ENCODE assay signal across 8 mouse cellular contexts in genomic region chr15:100469189-100469545, GRCm38 (mm10). TPM values are rescaled to one million over a fixed set of nuclear protein-coding genes. Genes with fewer than 3 reads are reported as not detected.
DNase-seq lines count a peak whose midpoint lies in the region; ATAC-seq and TF ChIP-seq lines count a peak whose summit lies in the region.

No protein-coding gene starts in this region.

- no peak for TF ChIP-seq CTCF in ES-Bruce4 (IDR thresholded peaks at IDR 0.05; ENCODE audit: low read depth, low read length)

- peaks cover 3% of the 10 kb centered on the region; the same call in 1 of the 2 replicates for H3K36me3 ChIP-seq in heart, embryonic 11.5 days (ENCODE audit: control insufficient read depth, insufficient read depth, low read length)
- H3K36me3 ChIP-seq in ES-Bruce4 (ENCODE audit: control insufficient read depth, insufficient read depth, low read length, poor library complexity, severe bottlenecking): no peaks in the 10 kb centered on the region
- peaks cover 24% of the 10 kb centered on the region for H3K36me3 ChIP-seq in forebrain, embryonic 14.5 days (ENCODE audit: control insufficient read depth, insufficient read depth, low read length)
- H3K36me3 ChIP-seq in liver, embryonic 16.5 days (ENCODE audit: control insufficient read depth, insufficient read depth): peaks cover 7% of the 10 kb centered on the region; the same call in 1 of the 2 replicates

- peak overlapping the region; percentile 85 for H3K4me3 ChIP-seq in heart, embryonic 11.5 days (ENCODE audit: low read depth, low read length)
- H3K4me3 ChIP-seq in ES-Bruce4 (ENCODE audit: low read depth, low read length): peak overlapping the region; percentile 72
- H3K4me3 ChIP-seq in forebrain, embryonic 14.5 days (ENCODE audit: low read depth, low read length): peak overlapping the region; percentile 73
- peak overlapping the region; percentile 88 for H3K4me3 ChIP-seq in liver, embryonic 16.5 days (ENCODE audit: low read depth, low read length)

- no peaks in the 10 kb centered on the region for H3K27me3 ChIP-seq in heart, embryonic 11.5 days (ENCODE audit: control insufficient read depth, insufficient read depth, low read length)
- H3K27me3 ChIP-seq in ES-Bruce4 (ENCODE audit: control insufficient read depth, insufficient read depth, low read length, poor library complexity, severe bottlenecking): no peaks in the 10 kb centered on the region
- no peaks in the 10 kb centered on the region for H3K27me3 ChIP-seq in forebrain, embryonic 14.5 days (replicated peaks; ENCODE audit: control insufficient read depth, insufficient read depth, low read length)
- H3K27me3 ChIP-seq in liver, embryonic 16.5 days (ENCODE audit: control insufficient read depth, insufficient read depth, low read depth, low read length): no peaks in the 10 kb centered on the region

- no peak for TF ChIP-seq EP300 in ES-Bruce4 (IDR thresholded peaks at IDR 0.05; ENCODE audit: insufficient read depth, low read depth, low read length)

- DNase-seq in heart, adult 11 months: no peak
- DNase-seq in forebrain, embryonic 14.5 days (ENCODE audit: low spot score): peak; percentile 25
- DNase-seq in ovary, adult 18-20 months (ENCODE audit: low spot score): no peak
- no peak for DNase-seq in adrenal gland, postnatal 36 days
- no peak for DNase-seq in kidney, adult 18-20 months

- no peaks in the 10 kb centered on the region for H3K9me3 ChIP-seq in heart, embryonic 11.5 days (replicated peaks; ENCODE audit: control insufficient read depth, low read length)
- no peaks in the 10 kb centered on the region for H3K9me3 ChIP-seq in ES-Bruce4 (replicated peaks; ENCODE audit: control insufficient read depth, insufficient read depth, low read length, poor library complexity, severe bottlenecking)
- no peaks in the 10 kb centered on the region for H3K9me3 ChIP-seq in forebrain, embryonic 14.5 days (replicated peaks; ENCODE audit: control insufficient read depth, low read length)
- H3K9me3 ChIP-seq in liver, embryonic 16.5 days (replicated peaks; ENCODE audit: control insufficient read depth, low read length): no peaks in the 10 kb centered on the region

- peak overlapping the region; percentile 83; the same call in 1 of the 2 replicates for H3K27ac ChIP-seq in heart, embryonic 11.5 days (ENCODE audit: low read depth, low read length)
- H3K27ac ChIP-seq in ES-Bruce4 (ENCODE audit: insufficient read depth, low read length): no peak overlapping the region
- peak overlapping the region; percentile 83 for H3K27ac ChIP-seq in forebrain, embryonic 14.5 days (ENCODE audit: low read depth, low read length)
- peak overlapping the region; percentile 87 for H3K27ac ChIP-seq in liver, embryonic 16.5 days (ENCODE audit: low read length)

- peak overlapping the region; percentile 89 for H3K9ac ChIP-seq in heart, embryonic 11.5 days (ENCODE audit: low read depth, low read length)
- peak overlapping the region; percentile 67 for H3K9ac ChIP-seq in ES-Bruce4 (ENCODE audit: low read depth, poor library complexity, severe bottlenecking)
- H3K9ac ChIP-seq in forebrain, embryonic 14.5 days (ENCODE audit: low read length): peak overlapping the region; percentile 81
- peak overlapping the region; percentile 87 for H3K9ac ChIP-seq in liver, embryonic 16.5 days (ENCODE audit: low read depth, low read length)

- peak; percentile 6 for ATAC-seq in heart, embryonic 11.5 days (replicated peaks; ENCODE audit: insufficient number of reproducible peaks, low FRiP score, low TSS enrichment)
- no peak for ATAC-seq in forebrain, embryonic 14.5 days
- ATAC-seq in liver, embryonic 16.5 days (ENCODE audit: low read depth): no peak

- no peak for TF ChIP-seq POLR2A in ES-Bruce4 (IDR thresholded peaks at IDR 0.05; ENCODE audit: insufficient read depth, low read length)

- peak overlapping the region; percentile 91 for H3K4me2 ChIP-seq in heart, embryonic 11.5 days
- H3K4me2 ChIP-seq in forebrain, embryonic 14.5 days (ENCODE audit: low read length): peak overlapping the region; percentile 81
- peak overlapping the region; percentile 92 for H3K4me2 ChIP-seq in liver, embryonic 16.5 days (ENCODE audit: low read depth, low read length)

- WGBS in heart, embryonic 11.5 days (ENCODE audit: insufficient replicate concordance): under 1% methylated on average over 19 of the region's 19 CpGs
- under 1% methylated on average over 19 of the region's 19 CpGs for WGBS in forebrain, embryonic 14.5 days
- 1% methylated on average over 19 of the region's 19 CpGs for WGBS in liver, embryonic 16.5 days (ENCODE audit: insufficient replicate concordance)

- peaks cover 16% of the 10 kb centered on the region; the same call in 1 of the 2 replicates for H3K4me1 ChIP-seq in heart, embryonic 11.5 days (ENCODE audit: control insufficient read depth, insufficient read depth, low read length)
- peaks cover 2% of the 10 kb centered on the region for H3K4me1 ChIP-seq in ES-Bruce4 (ENCODE audit: control insufficient read depth, insufficient read depth, low read length)
- peaks cover 12% of the 10 kb centered on the region for H3K4me1 ChIP-seq in forebrain, embryonic 14.5 days (ENCODE audit: control insufficient read depth, insufficient read depth, low read length)
- peaks cover 22% of the 10 kb centered on the region for H3K4me1 ChIP-seq in liver, embryonic 16.5 days (ENCODE audit: control insufficient read depth, low read depth, low read length)

RNA-seq across cellular contexts. Expression of gene Letmd1, which starts 0.3 kb away (rescaled TPM):
- polyA plus RNA-seq in heart, embryonic 11.5 days (2014; fragmentation: Nextera tagmentation; extraction: Ambion mirVana): 19.0 and 19.3 TPM in 2 replicates
- 9.5 and 10.3 TPM in 2 replicates for polyA plus RNA-seq in ES-Bruce4 (2011; ENCODE audit: insufficient read depth, insufficient read length, low read depth, missing spikeins)
- polyA plus RNA-seq in forebrain, embryonic 14.5 days (2014; fragmentation: Nextera tagmentation; extraction: Ambion mirVana): 40.5 and 43.1 TPM in 2 replicates
- 12.8 and 15.3 TPM in 2 replicates for polyA plus RNA-seq in liver, embryonic 16.5 days (2015; fragmentation: Nextera tagmentation; extraction: Ambion mirVana)
- 100 to 1,000 TPM; 138 to 150 TPM for total RNA-seq in adrenal gland, postnatal 36 days (2021)

RNA-seq across cellular contexts. Expression of gene Csrnp2, which starts 26.1 kb away (rescaled TPM):
- polyA plus RNA-seq in heart, embryonic 11.5 days (2014; fragmentation: Nextera tagmentation; extraction: Ambion mirVana): 9.4 and 10.2 TPM in 2 replicates
- polyA plus RNA-seq in ES-Bruce4 (2011; ENCODE audit: insufficient read depth, insufficient read length, low read depth, missing spikeins): 6.6 and 6.8 TPM in 2 replicates
- polyA plus RNA-seq in forebrain, embryonic 14.5 days (2014; fragmentation: Nextera tagmentation; extraction: Ambion mirVana): 37.1 and 42.8 TPM in 2 replicates
- 0.84 and 0.98 TPM in 2 replicates for polyA plus RNA-seq in liver, embryonic 16.5 days (2015; fragmentation: Nextera tagmentation; extraction: Ambion mirVana)
- 1 to 10 TPM; 5.4 to 5.8 TPM for total RNA-seq in adrenal gland, postnatal 36 days (2021)

RNA-seq across cellular contexts. Expression of gene Slc11a2, which starts 44.3 kb away (rescaled TPM):
- polyA plus RNA-seq in heart, embryonic 11.5 days (2014; fragmentation: Nextera tagmentation; extraction: Ambion mirVana): 14.9 and 15.5 TPM in 2 replicates
- polyA plus RNA-seq in ES-Bruce4 (2011; ENCODE audit: insufficient read depth, insufficient read length, low read depth, missing spikeins): 24.0 and 29.9 TPM in 2 replicates
- 15.2 and 17.4 TPM in 2 replicates for polyA plus RNA-seq in forebrain, embryonic 14.5 days (2014; fragmentation: Nextera tagmentation; extraction: Ambion mirVana)
- polyA plus RNA-seq in liver, embryonic 16.5 days (2015; fragmentation: Nextera tagmentation; extraction: Ambion mirVana): 37.1 and 40.0 TPM in 2 replicates
- total RNA-seq in adrenal gland, postnatal 36 days (2021): 100 to 1,000 TPM in 1 of 2 experiments, 10 to 100 TPM in 1; 98.5 to 112 TPM

RNA-seq across cellular contexts. Expression of gene Gm5475, which starts 47.2 kb away (rescaled TPM):
- not detected in 2 replicates for polyA plus RNA-seq in heart, embryonic 11.5 days (2014; fragmentation: Nextera tagmentation; extraction: Ambion mirVana)
- polyA plus RNA-seq in ES-Bruce4 (2011; ENCODE audit: insufficient read depth, insufficient read length, low read depth, missing spikeins): not detected in 2 replicates
- polyA plus RNA-seq in forebrain, embryonic 14.5 days (2014; fragmentation: Nextera tagmentation; extraction: Ambion mirVana): 0.07 TPM in 1 of 2 replicates, not detected in the other
- polyA plus RNA-seq in liver, embryonic 16.5 days (2015; fragmentation: Nextera tagmentation; extraction: Ambion mirVana): 0.04 TPM in 1 of 2 replicates, not detected in the other
- total RNA-seq in adrenal gland, postnatal 36 days (2021): not detected
